Mouse (Mus musculus): ENCODE measurements around the gene Dhrs1. TPM values are rescaled to one million over a fixed set of nuclear protein-coding genes. Genes with fewer than 3 reads are reported as not detected.

The Dhrs1 gene
- polyA plus RNA-seq, 1 experiment from 2014 or later: 65.9 TPM

GRCm38 (mm10) chr14:55779656-55780055 is 34.2 kb upstream of the Dhrs1 start:
- 69% methylated on average over 16 of the region's 16 CpGs for WGBS
- no peak overlapping the region for H3K4me3 ChIP-seq
- ATAC-seq (ENCODE audit: low FRiP score, low read depth): no peak
- H3K9me3 ChIP-seq: no peaks in the 10 kb centered on the region
- no peaks in the 10 kb centered on the region for H3K36me3 ChIP-seq
- H3K4me1 ChIP-seq: peaks cover 7% of the 10 kb centered on the region; the same call in 1 of the 2 replicates
- no peak overlapping the region for H3K9ac ChIP-seq (replicated peaks)
- peaks cover 56% of the 10 kb centered on the region for H3K27me3 ChIP-seq
- no peak overlapping the region for H3K4me2 ChIP-seq (replicated peaks)
- no peak overlapping the region for H3K27ac ChIP-seq (replicated peaks)

GRCm38 (mm10) chr14:55778686-55779085 is 33.2 kb upstream of the Dhrs1 start:
- Histone ChIP-seq H3K27ac (replicated peaks) (no peak overlapping the region), H3K27me3 (peaks cover 53% of the 10 kb centered on the region), H3K36me3 (no peaks in the 10 kb centered on the region), H3K9ac (replicated peaks) (no peak overlapping the region), H3K4me1 (peaks cover 7% of the 10 kb centered on the region; the same call in 1 of the 2 replicates), H3K9me3 (no peaks in the 10 kb centered on the region), H3K4me2 (replicated peaks) (no peak overlapping the region), H3K4me3 (no peak overlapping the region)
- 90% methylated on average over 15 of the region's 15 CpGs for WGBS
- ATAC-seq (ENCODE audit: low FRiP score, low read depth): no peak

- WGBS: 90% methylated on average over 11 of the region's 11 CpGs
- Histone ChIP-seq H3K36me3 (no peaks in the 10 kb centered on the region), H3K27ac (replicated peaks) (no peak overlapping the region), H3K9me3 (no peaks in the 10 kb centered on the region), H3K4me2 (replicated peaks) (no peak overlapping the region), H3K27me3 (peaks cover 51% of the 10 kb centered on the region), H3K4me3 (no peak overlapping the region), H3K9ac (replicated peaks) (no peak overlapping the region), H3K4me1 (peaks cover under 1% of the 10 kb centered on the region; the same call in 1 of the 2 replicates)
- no peak for ATAC-seq (ENCODE audit: low FRiP score, low read depth)
These were observed 32.3 kb upstream of the Dhrs1 start for GRCm38 (mm10) chr14:55777806-55778205.

- WGBS: 52% methylated on average over 3 of the region's 3 CpGs
- Histone ChIP-seq H3K4me1 (no peaks in the 10 kb centered on the region; the same call in 1 of the 2 replicates), H3K27ac (replicated peaks) (no peak overlapping the region), H3K36me3 (no peaks in the 10 kb centered on the region), H3K4me2 (replicated peaks) (no peak overlapping the region), H3K4me3 (no peak overlapping the region), H3K9ac (replicated peaks) (no peak overlapping the region), H3K27me3 (peaks cover 50% of the 10 kb centered on the region), H3K9me3 (no peaks in the 10 kb centered on the region)
- ATAC-seq (ENCODE audit: low FRiP score, low read depth): no peak
These were observed 31.7 kb upstream of the Dhrs1 start for GRCm38 (mm10) chr14:55777176-55777575.

- 67% methylated on average over 7 of the region's 7 CpGs for WGBS
- H3K27me3 ChIP-seq: peaks cover 50% of the 10 kb centered on the region
- no peak overlapping the region for H3K4me3 ChIP-seq
- H3K36me3 ChIP-seq: no peaks in the 10 kb centered on the region
- no peaks in the 10 kb centered on the region; the same call in 1 of the 2 replicates for H3K4me1 ChIP-seq
- no peak overlapping the region for H3K27ac ChIP-seq (replicated peaks)
- no peak for ATAC-seq (ENCODE audit: low FRiP score, low read depth)
- H3K4me2 ChIP-seq (replicated peaks): no peak overlapping the region
- H3K9ac ChIP-seq (replicated peaks): no peak overlapping the region
- H3K9me3 ChIP-seq: no peaks in the 10 kb centered on the region
These were observed 31.2 kb upstream of the Dhrs1 start for GRCm38 (mm10) chr14:55776711-55777110.

- Histone ChIP-seq H3K27me3 (peaks cover 79% of the 10 kb centered on the region), H3K27ac (replicated peaks) (no peak overlapping the region)
- 77% methylated on average over 16 of the region's 16 CpGs for WGBS
These were observed 23.7 kb upstream of the Dhrs1 start for GRCm38 (mm10) chr14:55769087-55769703.

GRCm38 (mm10) chr14:55768555-55768954 is 23.1 kb upstream of the Dhrs1 start:
- no peak overlapping the region for H3K4me2 ChIP-seq (replicated peaks)
- H3K36me3 ChIP-seq: no peaks in the 10 kb centered on the region
- H3K27me3 ChIP-seq: peaks cover 78% of the 10 kb centered on the region
- no peak for ATAC-seq (ENCODE audit: low FRiP score, low read depth)
- H3K4me1 ChIP-seq: peaks cover 9% of the 10 kb centered on the region
- no peak overlapping the region for H3K9ac ChIP-seq (replicated peaks)
- WGBS: 90% methylated on average over 6 of the region's 6 CpGs
- no peaks in the 10 kb centered on the region for H3K9me3 ChIP-seq
- H3K27ac ChIP-seq (replicated peaks): no peak overlapping the region
- H3K4me3 ChIP-seq: no peak overlapping the region

More at GRCm38 (mm10) chr14:55769087-55769703, 23.7 kb upstream of the Dhrs1 start:
- Histone ChIP-seq H3K4me1 (peaks cover 9% of the 10 kb centered on the region), H3K4me3 (no peak overlapping the region), H3K4me2 (replicated peaks) (no peak overlapping the region), H3K36me3 (no peaks in the 10 kb centered on the region), H3K9me3 (no peaks in the 10 kb centered on the region), H3K9ac (replicated peaks) (no peak overlapping the region)
- no peak for ATAC-seq (ENCODE audit: low FRiP score, low read depth)

GRCm38 (mm10) chr14:55767519-55768414 is 22.3 kb upstream of the Dhrs1 start:
- Histone ChIP-seq H3K4me3 (peak overlapping the region; percentile 44), H3K4me1 (peaks cover 11% of the 10 kb centered on the region), H3K4me2 (replicated peaks) (peak overlapping the region; percentile 73), H3K27me3 (peaks cover 80% of the 10 kb centered on the region), H3K36me3 (no peaks in the 10 kb centered on the region), H3K9ac (replicated peaks) (peak overlapping the region; percentile 57), H3K9me3 (no peaks in the 10 kb centered on the region), H3K27ac (replicated peaks) (no peak overlapping the region)
- 13% methylated on average over 52 of the region's 52 CpGs for WGBS
- peak; percentile 56 for ATAC-seq (ENCODE audit: low FRiP score, low read depth)

- WGBS: 66% methylated on average over 4 of the region's 4 CpGs
- Histone ChIP-seq H3K9me3 (no peaks in the 10 kb centered on the region), H3K27ac (replicated peaks) (no peak within 1 kb of the TSS), H3K4me1 (peaks cover 23% of the 10 kb centered on the region), H3K4me2 (replicated peaks) (no peak within 1 kb of the TSS), H3K4me3 (no peak within 1 kb of the TSS), H3K9ac (replicated peaks) (no peak within 1 kb of the TSS), H3K27me3 (peaks cover 91% of the 10 kb centered on the region), H3K36me3 (no peaks in the 10 kb centered on the region)
- no peak for ATAC-seq (ENCODE audit: low FRiP score, low read depth)
These were observed 20.2 kb upstream of the Dhrs1 start, which contains the start of gene Ltb4r1 for GRCm38 (mm10) chr14:55765696-55766095. Ltb4r1 (plus strand) TSS chr14:55765962.

- Histone ChIP-seq H3K4me1 (peaks cover 22% of the 10 kb centered on the region), H3K4me2 (replicated peaks) (no peak overlapping the region), H3K27me3 (peaks cover 76% of the 10 kb centered on the region), H3K9me3 (no peaks in the 10 kb centered on the region), H3K9ac (replicated peaks) (no peak overlapping the region), H3K4me3 (no peak overlapping the region), H3K36me3 (no peaks in the 10 kb centered on the region), H3K27ac (replicated peaks) (no peak overlapping the region)
- ATAC-seq (ENCODE audit: low FRiP score, low read depth): no peak
- 69% methylated on average over 7 of the region's 7 CpGs for WGBS
These were observed 17.7 kb upstream of the Dhrs1 start for GRCm38 (mm10) chr14:55763166-55763565.

- peak overlapping the region; percentile 69 for H3K9ac ChIP-seq (replicated peaks)
- no peaks in the 10 kb centered on the region for H3K36me3 ChIP-seq
- H3K27me3 ChIP-seq: peaks cover 67% of the 10 kb centered on the region
- H3K27ac ChIP-seq (replicated peaks): 0 out of 2 replicates have a peak overlapping the region, but pooled peaks have one; percentile 12
- H3K4me3 ChIP-seq: peak overlapping the region; percentile 53
- peaks cover 14% of the 10 kb centered on the region for H3K4me1 ChIP-seq
- H3K4me2 ChIP-seq (replicated peaks): peak overlapping the region; percentile 95
- peak; percentile 76 for ATAC-seq (ENCODE audit: low FRiP score, low read depth)
- WGBS: under 1% methylated on average over 77 of the region's 77 CpGs
- H3K9me3 ChIP-seq: no peaks in the 10 kb centered on the region
These were observed 16.7 kb upstream of the Dhrs1 start for GRCm38 (mm10) chr14:55762001-55762821.
